In the genomic region with DNA sequence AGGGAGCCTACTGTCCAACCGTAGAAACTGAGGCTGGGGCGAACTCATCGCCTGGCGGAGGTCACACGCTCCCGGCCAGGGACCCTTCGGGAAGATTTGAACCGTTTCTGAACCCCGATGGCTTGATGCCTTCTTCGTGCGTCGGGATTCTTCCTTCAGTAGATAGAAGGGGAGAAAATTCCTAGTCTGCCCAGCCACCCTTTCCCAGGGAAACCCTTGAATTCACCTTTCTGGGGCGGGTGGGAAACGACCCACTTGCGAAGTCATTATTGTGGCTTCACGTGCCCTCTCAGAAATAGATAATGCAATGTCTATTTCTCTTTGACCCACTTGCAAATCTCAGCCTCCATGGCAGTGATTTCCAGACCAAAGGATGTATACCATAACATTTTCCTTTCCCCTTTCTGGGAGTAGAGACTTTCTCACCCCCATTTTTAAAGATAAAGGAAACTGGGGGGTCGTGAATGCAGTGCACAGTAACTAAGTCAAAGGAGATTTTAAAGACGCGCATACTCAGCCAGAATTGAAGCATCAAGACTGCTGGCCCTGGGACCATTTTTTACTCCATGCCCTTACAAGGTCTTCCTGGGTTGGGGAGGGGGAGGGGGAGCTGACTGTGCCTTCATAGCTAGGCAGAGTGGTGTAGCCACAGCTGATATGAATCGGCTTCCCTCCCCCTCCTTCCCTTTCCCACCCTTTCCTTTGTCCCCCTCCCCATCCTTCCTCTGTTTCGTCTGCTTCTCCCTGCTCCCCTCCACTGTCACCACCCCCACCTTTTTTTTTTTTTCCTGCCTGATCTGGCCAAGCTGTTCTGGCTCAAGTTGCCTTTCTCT, we compare ENCODE assay signal across 8 mouse cellular contexts. TPM values are rescaled to one million over a fixed set of nuclear protein-coding genes. Genes with fewer than 3 reads are reported as not detected.
DNase-seq lines count a peak whose midpoint lies in the region; TF ChIP-seq lines count a peak whose summit lies in the region.

No protein-coding gene starts in this region.

- peaks cover 44% of the 10 kb centered on the region for H3K36me3 ChIP-seq in heart, embryonic 10.5 days
- H3K36me3 ChIP-seq in liver, adult 2 months (ENCODE audit: control insufficient read depth, insufficient read depth, low read length) = no peaks in the 10 kb centered on the region; the same call in 1 of the 2 replicates

- WGBS in heart, embryonic 10.5 days = 1% methylated on average over 21 of the region's 21 CpGs
- 12% methylated on average over 21 of the region's 21 CpGs for WGBS in liver, adult 2 months

- no peak for TF ChIP-seq POLR2A in liver, adult 2 months (IDR thresholded peaks at IDR 0.05; ENCODE audit: extremely low read depth, insufficient read depth, low read length)

- TF ChIP-seq CTCF in liver, adult 2 months (IDR thresholded peaks at IDR 0.05; ENCODE audit: low read depth, low read length) = no peak

- peak overlapping the region; percentile 99 for H3K27ac ChIP-seq in heart, embryonic 10.5 days
- peak overlapping the region; percentile 58 for H3K27ac ChIP-seq in liver, adult 2 months (replicated peaks; ENCODE audit: insufficient read depth, low read depth, low read length)

- peaks cover 10% of the 10 kb centered on the region for H3K79me2 ChIP-seq in liver, adult 2 months (ENCODE audit: control insufficient read depth, insufficient read depth, low read length)

- H3K9me3 ChIP-seq in heart, embryonic 10.5 days = no peaks in the 10 kb centered on the region

- peaks cover 41% of the 10 kb centered on the region for H3K4me1 ChIP-seq in heart, embryonic 10.5 days
- no peaks in the 10 kb centered on the region for H3K4me1 ChIP-seq in liver, adult 2 months (ENCODE audit: control insufficient read depth, insufficient read depth, low read length)

- peak; percentile 44 for DNase-seq in urinary bladder, postnatal 14 days (ENCODE audit: low spot score)
- no peak for DNase-seq in urinary bladder, postnatal 4 days (ENCODE audit: low spot score in 2 of 2)
- peak; percentile 56 for DNase-seq in embryo, embryonic 10 days (ENCODE audit: low spot score)
- peak; percentile 84 for DNase-seq in heart, embryonic 10.5 days (ENCODE audit: low spot score)
- peak; percentile 40 to 50 for DNase-seq in kidney, adult 8-10 months
- DNase-seq in liver, adult 2 months (ENCODE audit: extremely low read depth, low read depth, low spot score) = peak; percentile 13
- DNase-seq in naive thymus-derived CD4-positive, alpha-beta T cell, adult 2 months (ENCODE audit: low read depth) = peak; percentile 70
- peak; percentile 55 for DNase-seq in thymus, postnatal 25 days

- no peaks in the 10 kb centered on the region for H3K27me3 ChIP-seq in heart, embryonic 10.5 days (ENCODE audit: insufficient read depth, poor library complexity, severe bottlenecking)
- H3K27me3 ChIP-seq in liver, adult 2 months (ENCODE audit: control insufficient read depth, insufficient read depth, low read length) = no peaks in the 10 kb centered on the region

- H3K4me3 ChIP-seq in heart, embryonic 10.5 days = peak overlapping the region; percentile 98
- peak overlapping the region; percentile 91 for H3K4me3 ChIP-seq in liver, adult 2 months (ENCODE audit: insufficient read depth, low read depth, low read length)

- H3K9ac ChIP-seq in liver, adult 2 months (ENCODE audit: low read depth, low read length) = peak overlapping the region; percentile 95

RNA-seq across cellular contexts. Expression of a gene that starts 1.0 kb away (rescaled TPM):
- polyA plus RNA-seq in heart, embryonic 10.5 days (2016; fragmentation: Nextera tagmentation; extraction: Ambion mirVana) = 933 and 973 TPM in 2 replicates
- 14.2 and 19.8 TPM in 2 replicates for total RNA-seq in liver, adult 2 months (2014; rRNA removed)
- 22.5 and 25.9 TPM in 2 replicates for polyA plus RNA-seq in liver, adult 2 months (2012; rRNA removed)

RNA-seq across cellular contexts. Expression of a gene that starts 29.1 kb away (rescaled TPM):
- 1.00 and 1.1 TPM in 2 replicates for polyA plus RNA-seq in heart, embryonic 10.5 days (2016; fragmentation: Nextera tagmentation; extraction: Ambion mirVana)
- total RNA-seq in liver, adult 2 months (2014; rRNA removed) = 0.13 and 0.28 TPM in 2 replicates
- polyA plus RNA-seq in liver, adult 2 months (2012; rRNA removed) = 0.07 and 0.33 TPM in 2 replicates

RNA-seq across cellular contexts. Expression of a gene that starts 49.3 kb away (rescaled TPM):
- 195 and 247 TPM in 2 replicates for polyA plus RNA-seq in heart, embryonic 10.5 days (2016; fragmentation: Nextera tagmentation; extraction: Ambion mirVana)
- total RNA-seq in liver, adult 2 months (2014; rRNA removed) = 45.4 and 54.7 TPM in 2 replicates
- 42.3 and 45.5 TPM in 2 replicates for polyA plus RNA-seq in liver, adult 2 months (2012; rRNA removed)

Comparison
In these comparisons a context has a peak if more than half of its experiments do, and no peak if none do; other contexts are left out.
1. DNase-seq: peak in urinary bladder, postnatal 14 days (single experiment), embryo, embryonic 10 days (single experiment), heart, embryonic 10.5 days (single experiment), kidney, adult 8-10 months (2 of 2), liver, adult 2 months (single experiment), naive thymus-derived CD4-positive, alpha-beta T cell, adult 2 months (single experiment) and thymus, postnatal 25 days (single experiment); none in urinary bladder, postnatal 4 days (0 of 2).
2. RNA of a gene that starts 1.0 kb away (polyA plus RNA-seq): 933 to 973 TPM in heart, embryonic 10.5 days; 22.5 to 25.9 TPM in liver, adult 2 months; every median in the first group is over 10 times any median in the second.